Mouse (Mus musculus) kidney, postnatal 10 days (tissue): ENCODE measurements around the gene Nop14.
"Not testable (repeated sequence)": the region's sequence is repeated elsewhere in the genome, so short reads cannot be mapped to it uniquely, and the experiment has no call there.

Experiments used
- DNase-seq: peaks from one replicate; pipeline ENCODE4 v3.0.0; 2021; ENCODE audit warnings: mixed read lengths

Nop14 gene

DNA sequence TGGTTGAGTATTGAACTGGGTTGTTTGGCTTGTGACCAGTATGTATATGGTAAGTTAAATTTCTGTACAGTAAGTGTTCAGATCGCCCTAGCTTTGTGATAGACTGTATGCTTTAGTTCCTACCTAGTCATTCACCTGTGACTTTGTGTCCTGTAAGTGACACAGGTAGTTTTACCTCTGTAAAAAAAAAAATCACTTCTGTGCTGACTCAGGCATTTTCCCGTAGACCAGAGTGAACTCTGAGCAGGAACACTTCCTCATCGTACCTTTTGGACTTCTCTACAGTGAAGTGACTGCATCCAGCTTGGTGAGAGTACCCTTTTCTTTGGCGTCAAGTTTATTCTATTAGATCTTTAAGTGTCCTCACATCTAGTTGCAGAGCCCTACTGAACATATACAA is 50.0 kb downstream of the Nop14 start:
- DNase-seq, result no peak

DNA sequence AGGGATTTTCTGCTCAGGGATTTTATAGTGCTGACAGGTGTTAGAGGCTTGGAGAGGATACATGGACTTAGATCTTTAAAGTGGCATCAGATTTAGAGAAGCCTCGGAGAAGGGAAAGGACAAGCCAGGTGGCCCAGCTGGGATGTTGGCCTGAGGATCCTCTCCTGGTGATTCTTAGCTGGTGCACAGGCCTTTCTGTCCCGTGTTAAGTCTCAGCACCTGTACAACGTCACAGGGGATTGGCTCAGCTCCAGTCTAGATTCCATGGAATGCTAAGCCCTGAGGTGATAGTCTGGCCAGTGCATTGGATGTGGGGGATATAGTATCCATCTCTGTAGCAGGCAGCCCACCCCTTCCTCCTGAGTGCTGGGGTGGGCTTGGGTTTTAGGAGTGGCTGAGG is 51.7 kb downstream of the Nop14 start:
- no peak for DNase-seq

DNA sequence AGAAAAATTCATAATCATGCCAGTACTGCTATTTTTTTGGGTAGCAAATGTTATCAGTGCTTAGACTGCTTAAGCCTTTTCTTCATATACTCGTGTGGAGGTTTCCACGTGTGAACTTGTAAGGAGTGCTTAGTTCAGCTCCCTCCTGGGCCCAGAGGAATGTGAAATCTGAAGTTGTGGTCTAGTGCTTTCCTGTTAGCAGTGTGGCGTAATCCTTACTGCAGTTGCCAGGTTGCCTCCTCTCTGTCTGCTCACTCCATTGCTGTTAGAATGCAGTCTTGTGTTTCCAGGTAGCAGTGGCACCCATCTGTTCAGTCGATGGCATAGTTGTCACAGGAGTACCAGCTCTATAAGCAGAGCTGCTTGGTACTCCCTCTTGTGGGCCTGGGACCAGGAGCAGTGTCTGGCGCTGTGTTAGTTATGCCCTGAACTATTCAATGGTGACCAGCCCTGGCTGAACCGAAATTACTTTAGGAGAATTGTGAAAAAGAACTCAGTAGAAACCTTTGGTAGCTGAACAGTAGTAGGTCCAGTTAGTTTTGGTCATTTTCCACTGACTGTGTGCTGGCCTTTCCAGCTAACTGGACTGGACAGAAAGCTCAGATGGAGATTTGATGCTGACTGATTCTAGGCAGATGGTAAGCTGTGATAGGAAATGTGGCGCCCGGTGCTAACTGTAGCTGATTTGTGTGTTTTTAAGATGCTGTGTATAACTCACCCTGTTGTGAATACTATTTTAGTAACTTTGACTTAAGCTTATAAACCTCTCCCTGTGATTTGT is 52.7 kb downstream of the Nop14 start:
- no peak for DNase-seq

- DNase-seq, result no peak
These were observed 55.4 kb downstream of the Nop14 start for GRCm38 (mm10) chr5:34604576-34604975.

DNA sequence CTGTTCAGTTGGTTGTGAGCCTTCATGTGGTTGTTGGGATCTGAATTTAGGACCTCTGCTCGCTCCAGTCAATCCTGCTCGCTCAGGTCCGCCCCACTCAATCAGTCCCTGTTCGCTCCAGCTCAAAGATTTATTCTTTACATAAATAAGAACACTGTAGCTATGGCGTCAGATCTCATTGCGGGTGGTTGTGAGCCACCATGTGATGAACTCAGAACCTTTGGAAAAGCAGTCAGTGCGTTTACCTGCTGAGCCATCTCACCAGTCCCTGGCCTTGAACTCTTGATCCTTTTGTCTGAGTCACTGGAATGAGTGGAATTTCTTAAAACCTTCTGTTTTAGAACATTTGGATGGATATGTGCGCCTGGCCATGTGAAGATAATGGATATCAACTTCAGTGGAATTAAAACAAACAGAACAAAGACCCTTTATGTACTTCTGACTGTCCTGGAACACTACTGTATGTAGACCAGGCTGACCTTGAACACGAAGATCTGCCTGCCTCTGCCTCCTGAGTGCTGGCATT is 66.7 kb downstream of the Nop14 start:
- DNase-seq, result no peak

- no peak for DNase-seq
These were observed 67.3 kb downstream of the Nop14 start for GRCm38 (mm10) chr5:34592666-34593065.

GRCm38 (mm10) chr5:34592224-34592623 is 67.7 kb downstream of the Nop14 start:
- DNase-seq, result not testable (repeated sequence)

DNA sequence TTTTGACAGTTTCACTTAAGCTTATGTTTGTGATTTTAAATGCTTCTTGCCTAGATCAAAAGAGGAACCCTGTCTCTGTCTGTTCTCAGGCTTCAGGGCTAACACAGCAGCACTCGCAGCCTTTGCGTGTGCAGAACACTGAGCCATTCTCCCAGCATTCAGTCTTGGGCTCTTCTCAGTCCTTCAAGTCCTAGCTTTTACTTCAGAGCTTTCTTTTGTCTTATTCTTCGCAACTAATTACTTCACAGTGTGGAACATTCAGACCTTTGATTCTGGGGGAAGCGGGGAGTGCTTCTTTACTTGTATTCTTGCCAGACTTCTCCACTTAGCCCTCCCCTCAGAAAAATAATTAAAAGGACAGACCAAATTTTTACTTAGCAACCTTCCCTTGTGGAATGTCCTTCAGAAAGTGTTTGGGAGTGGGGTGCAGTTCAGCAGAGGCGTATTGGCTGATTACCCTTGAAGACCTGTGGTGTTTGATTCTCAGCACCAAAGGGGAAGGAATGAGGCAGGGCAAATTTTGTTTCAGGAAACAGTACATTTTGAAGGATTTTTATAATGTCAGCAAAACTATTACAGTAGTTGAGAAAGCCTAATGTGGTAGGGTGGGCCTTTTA is 68.5 kb downstream of the Nop14 start:
- no peak for DNase-seq

GRCm38 (mm10) chr5:34590702-34591101 is 69.2 kb downstream of the Nop14 start:
- DNase-seq, result no peak

GRCm38 (mm10) chr5:34590059-34590458 is 69.9 kb downstream of the Nop14 start:
- no peak for DNase-seq
